Mouse (Mus musculus) MEL (cell line): ENCODE results near the gene Amz2. TPM values are rescaled to one million over a fixed set of nuclear protein-coding genes. Genes with fewer than 3 reads are reported as not detected.

Experiments used
- DNase-seq: peaks from one replicate; pipeline ENCODE4 v3.0.0; 2011; ENCODE audit warnings: low read depth, low spot score
- H3K27ac ChIP-seq: 2 replicates; pipeline ENCODE4 v1.5.1; 2012; ENCODE audit warnings: low read depth, mild to moderate bottlenecking, control low read depth, low read length, moderate library complexity; ENCODE audit not compliant: control insufficient read depth
- H3K27me3 ChIP-seq, 2 experiments: fragments of 150-350 bp in 1 of 2; sonication (generic) in 1 of 2; 2 replicates each; pipeline ENCODE4 v1.6.1; 2012; ENCODE audit warnings: low read length in 2 of 2, mild to moderate bottlenecking in 2 of 2, improper control_type of control experiment in 1 of 2, moderate library complexity in 1 of 2; ENCODE audit not compliant: insufficient read depth in 2 of 2, control insufficient read depth in 1 of 2
- H3K36me3 ChIP-seq, 2 experiments: 2 replicates each; pipeline ENCODE4 v1.6.1; 2012 to 2014; ENCODE audit warnings: low read length in 2 of 2, improper control_type of control experiment in 1 of 2, inconsistent platforms in 1 of 2, mild to moderate bottlenecking in 1 of 2; ENCODE audit not compliant: insufficient read depth in 2 of 2, control insufficient read depth in 1 of 2
- H3K4me1 ChIP-seq, 2 experiments: fragments of 150-350 bp in 1 of 2; sonication (generic) in 1 of 2; 2 replicates each; pipeline ENCODE4 v1.6.1; 2012; ENCODE audit warnings: low read length in 2 of 2, improper control_type of control experiment in 1 of 2, mild to moderate bottlenecking in 1 of 2; ENCODE audit not compliant: insufficient read depth in 2 of 2, control insufficient read depth in 1 of 2
- H3K4me3 ChIP-seq, 2 experiments: fragments of 150-350 bp in 1 of 2; sonication (generic) in 1 of 2; 2 replicates each; pipeline ENCODE4 v1.5.1; 2012; ENCODE audit warnings: low read depth in 2 of 2, low read length in 2 of 2, mild to moderate bottlenecking in 2 of 2, moderate library complexity in 2 of 2, control low read depth in 1 of 2, improper control_type of control experiment in 1 of 2; ENCODE audit not compliant: control insufficient read depth in 1 of 2, insufficient read depth in 1 of 2
- H3K79me2 ChIP-seq: 2 replicates; pipeline ENCODE4 v1.6.1; 2012; ENCODE audit warnings: mild to moderate bottlenecking, low read length, moderate library complexity; ENCODE audit not compliant: control insufficient read depth, poor library complexity, insufficient read depth
- H3K9ac ChIP-seq: 2 replicates; pipeline ENCODE4 v1.6.1; 2012; ENCODE audit warnings: low read depth, mild to moderate bottlenecking, control low read depth, low read length, moderate library complexity; ENCODE audit not compliant: control insufficient read depth, poor library complexity, severe bottlenecking
- H3K9me3 ChIP-seq: fragments of 150-350 bp; sonication (generic); replicated peaks from 2 replicates; pipeline ENCODE4 v1.6.1; 2012; ENCODE audit warnings: mild to moderate bottlenecking, low read length, improper control_type of control experiment, moderate library complexity; ENCODE audit not compliant: insufficient read depth
- BHLHE40 ChIP-seq: IDR thresholded peaks from 2 replicates; pipeline ENCODE4 v1.6.1; 2012; ENCODE audit warnings: low read depth, mild to moderate bottlenecking, inconsistent platforms, low read length, improper control_type of control experiment, borderline replicate concordance
- CTCF ChIP-seq, 3 experiments: IDR thresholded peaks in 2 of 3; conservative IDR thresholded peaks in 1 of 3; 2 replicates each; pipeline ENCODE4 v1.5.1; 2011 to 2012; ENCODE audit warnings: low read length in 3 of 3, low read depth in 2 of 3, mild to moderate bottlenecking in 2 of 3, improper control_type of control experiment in 1 of 3, inconsistent platforms in 1 of 3, mixed read lengths in 1 of 3, moderate library complexity in 1 of 3; ENCODE audit not compliant: control insufficient read depth in 1 of 3, insufficient read depth in 1 of 3, poor library complexity in 1 of 3, severe bottlenecking in 1 of 3
- E2F4 ChIP-seq: IDR thresholded peaks from 2 replicates; pipeline ENCODE4 v1.6.1; 2011; ENCODE audit warnings: low read depth, low read length, improper control_type of control experiment, borderline replicate concordance
- ELF1 ChIP-seq: IDR thresholded peaks from 2 replicates; pipeline ENCODE4 v1.6.1; 2014; ENCODE audit warnings: low read depth, mild to moderate bottlenecking, inconsistent platforms, low read length, improper control_type of control experiment, moderate library complexity
- ETS1 ChIP-seq: IDR thresholded peaks from 2 replicates; pipeline ENCODE4 v1.6.1; 2012; ENCODE audit warnings: low read depth, mild to moderate bottlenecking, inconsistent platforms, low read length, improper control_type of control experiment, moderate library complexity
- GABPA ChIP-seq: IDR thresholded peaks from 2 replicates; pipeline ENCODE4 v1.6.1; 2012; ENCODE audit warnings: low read depth, mild to moderate bottlenecking, inconsistent platforms, low read length, improper control_type of control experiment, moderate library complexity
- HCFC1 ChIP-seq: IDR thresholded peaks from 2 replicates; pipeline ENCODE4 v1.6.1; 2012; ENCODE audit warnings: low read depth, mild to moderate bottlenecking, inconsistent platforms, low read length, improper control_type of control experiment, moderate library complexity
- NELFE ChIP-seq: IDR thresholded peaks from 2 replicates; pipeline ENCODE4 v1.6.1; 2011; ENCODE audit warnings: low read depth, low read length, improper control_type of control experiment
- NRF1 ChIP-seq: IDR thresholded peaks from 2 replicates; pipeline ENCODE4 v1.6.1; 2014; ENCODE audit warnings: low read depth, mild to moderate bottlenecking, inconsistent platforms, low read length, improper control_type of control experiment, moderate library complexity; ENCODE audit not compliant: poor library complexity, insufficient read depth, severe bottlenecking
- POLR2A ChIP-seq, 2 experiments: IDR thresholded peaks; 2 replicates each; pipeline ENCODE4 v1.6.1; 2011 to 2012; ENCODE audit warnings: low read length in 2 of 2, mild to moderate bottlenecking in 2 of 2, control low read depth in 1 of 2, improper control_type of control experiment in 1 of 2, low read depth in 1 of 2, moderate library complexity in 1 of 2; ENCODE audit not compliant: control insufficient read depth in 1 of 2, insufficient read depth in 1 of 2, poor library complexity in 1 of 2
- POLR2AphosphoS5 ChIP-seq: IDR thresholded peaks from 2 replicates; pipeline ENCODE4 v1.6.1; 2012; ENCODE audit warnings: low read depth, borderline replicate concordance, mild to moderate bottlenecking, inconsistent platforms, low read length, moderate library complexity, mixed read lengths
- RAD21 ChIP-seq: IDR thresholded peaks from 2 replicates; pipeline ENCODE4 v1.6.1; 2011; ENCODE audit warnings: mild to moderate bottlenecking, low read depth, low read length, improper control_type of control experiment
- RCOR1 ChIP-seq: IDR thresholded peaks from 2 replicates; pipeline ENCODE4 v1.6.1; 2012; ENCODE audit warnings: low read depth, mild to moderate bottlenecking, inconsistent platforms, low read length, improper control_type of control experiment
- SMC3 ChIP-seq: IDR thresholded peaks from 2 replicates; pipeline ENCODE4 v1.6.1; 2011; ENCODE audit warnings: low read depth, low read length, improper control_type of control experiment
- TBP ChIP-seq: IDR thresholded peaks from 2 replicates; pipeline ENCODE4 v1.8.0; 2011; ENCODE audit warnings: low read depth, low read length, improper control_type of control experiment
- TCF12 ChIP-seq: IDR thresholded peaks from 2 replicates; pipeline ENCODE4 v1.6.1; 2014; ENCODE audit warnings: low read depth, mild to moderate bottlenecking, inconsistent platforms, low read length, improper control_type of control experiment, moderate library complexity
- USF1 ChIP-seq: IDR thresholded peaks from 2 replicates; pipeline ENCODE4 v1.6.1; 2014; ENCODE audit warnings: low read depth, mild to moderate bottlenecking, inconsistent platforms, low read length, improper control_type of control experiment, moderate library complexity
- ZC3H11A ChIP-seq: IDR thresholded peaks from 2 replicates; pipeline ENCODE4 v1.6.1; 2012; ENCODE audit warnings: low read depth, mild to moderate bottlenecking, inconsistent platforms, low read length, improper control_type of control experiment
- polyA plus RNA-seq, 2 experiments: library from polyadenylated mRNA; stranded (reverse) in 1 of 2; unstranded in 1 of 2; fragments of >175 nt in 1 of 2; fragments of >200 nt in 1 of 2; gene quantifications; 2 replicates each; pipeline versions ENCODE4 v1.2.1 to v1.2.4; 2012; ENCODE audit warnings: low replicate concordance in 2 of 2, low read depth in 1 of 2; ENCODE audit not compliant: insufficient read length in 2 of 2, insufficient read depth in 1 of 2, missing spikeins in 1 of 2
- total RNA-seq: library from RNA; depleted of rRNA; stranded (reverse); fragments of 300-350 nt; gene quantifications from 2 replicates; pipeline ENCODE4 v1.2.3, GENCODE M21; 2012

Gene Amz2
- total and polyA plus RNA-seq, 3 experiments = 40.2 to 1,743 (median 47.1) TPM

DNA sequence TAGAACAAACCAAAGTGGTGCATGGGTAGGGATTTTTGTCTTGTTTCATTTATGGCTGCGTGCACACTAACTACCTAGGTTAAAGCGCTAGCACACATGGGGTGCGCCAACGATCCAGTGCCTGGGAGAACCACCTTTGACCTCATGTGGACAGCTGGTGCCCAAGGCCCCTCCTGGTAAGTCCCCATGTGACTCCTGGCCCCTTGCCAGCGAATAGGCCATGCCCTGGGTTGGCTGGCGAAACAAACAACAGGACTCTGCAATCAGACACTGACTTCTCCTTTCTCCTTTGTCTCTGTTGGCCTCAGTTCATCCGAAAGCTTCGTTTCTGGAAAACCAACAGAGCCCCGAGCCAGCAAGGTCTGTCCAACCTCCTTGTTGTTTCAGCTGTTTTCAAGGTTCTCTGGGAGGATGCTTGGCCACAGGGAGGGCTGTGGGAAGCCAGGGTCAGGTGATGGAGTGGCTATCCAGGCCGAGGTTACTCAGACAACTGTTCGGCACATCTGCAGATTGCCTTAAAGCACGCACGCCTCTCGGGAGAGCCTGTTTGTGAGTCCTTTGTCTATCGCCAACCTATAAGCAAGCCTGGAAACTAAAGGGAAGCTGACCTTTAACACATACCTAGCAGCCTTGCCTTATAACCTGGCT is 59.8 kb downstream of the Amz2 start:
- H3K27me3 ChIP-seq = no peaks in the 10 kb centered on the region
- TF ChIP-seq USF1 = peak; percentile 42; the same call in 1 of the 2 replicates
- TF ChIP-seq SMC3 = no peak
- no peak overlapping the region for H3K27ac ChIP-seq
- H3K9me3 ChIP-seq = no peaks in the 10 kb centered on the region
- no peak for DNase-seq
- H3K4me3 ChIP-seq = no peak overlapping the region
- H3K36me3 ChIP-seq = peaks cover 0 to 6% of the 10 kb centered on the region in 2 experiments; a peak in 2 of 4 replicates
- peaks cover 4 to 9% of the 10 kb centered on the region in 2 experiments for H3K4me1 ChIP-seq
- no peak overlapping the region for H3K9ac ChIP-seq
- H3K79me2 ChIP-seq = no peaks in the 10 kb centered on the region

DNA sequence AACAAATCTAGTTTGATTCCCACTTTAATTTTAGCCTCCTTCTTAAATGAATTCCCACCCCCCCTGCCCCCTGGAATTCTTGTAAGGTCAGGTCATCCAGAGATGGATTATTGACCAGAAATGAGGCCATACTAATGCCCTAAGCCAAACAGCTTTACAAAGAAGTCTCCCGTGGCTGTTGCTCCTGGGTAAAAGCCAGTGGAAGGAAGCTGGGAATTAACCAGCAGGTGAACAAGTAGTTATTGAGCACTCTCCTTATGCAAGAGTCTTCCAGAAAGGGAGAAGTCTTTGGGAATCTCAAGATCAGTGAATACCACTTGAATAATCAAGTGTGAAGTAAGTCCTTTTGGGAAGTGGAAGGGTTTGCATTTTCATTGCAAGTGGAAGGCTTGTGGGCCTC is 61.4 kb downstream of the Amz2 start:
- Histone ChIP-seq H3K27ac (no peak overlapping the region), H3K79me2 (no peaks in the 10 kb centered on the region), H3K4me1 (peaks cover 0 to 7% of the 10 kb centered on the region in 2 experiments; a peak in 2 of 4 replicates), H3K27me3 (no peaks in the 10 kb centered on the region), H3K9me3 (no peaks in the 10 kb centered on the region), H3K36me3 (no peaks in the 10 kb centered on the region), H3K4me3 (no peak overlapping the region), H3K9ac (no peak overlapping the region)
- DNase-seq = no peak
- no peak for TF ChIP-seq ZC3H11A
- TF ChIP-seq RCOR1 = no peak
- no peak for TF ChIP-seq HCFC1
- no peak for TF ChIP-seq E2F4
- no peak for TF ChIP-seq USF1
- TF ChIP-seq CTCF (IDR thresholded peaks at IDR 0.05 in 2 of 3, conservative IDR thresholded peaks at IDR 0.05 in 1 of 3; ENCODE audit: control insufficient read depth in 1 of 3, insufficient read depth in 1 of 3, low read depth in 2 of 3, low read length in 3 of 3, poor library complexity in 1 of 3, severe bottlenecking in 1 of 3) = no peak
- no peak for TF ChIP-seq ETS1
- no peak for TF ChIP-seq BHLHE40
- TF ChIP-seq ELF1 = no peak
- no peak for TF ChIP-seq TBP
- no peak for TF ChIP-seq TCF12
- no peak for TF ChIP-seq POLR2AphosphoS5
- no peak for TF ChIP-seq POLR2A (IDR thresholded peaks at IDR 0.05; ENCODE audit: control insufficient read depth in 1 of 2, insufficient read depth in 1 of 2, low read depth in 1 of 2, low read length in 2 of 2, poor library complexity in 1 of 2)
- no peak for TF ChIP-seq GABPA
- no peak for TF ChIP-seq NELFE
- TF ChIP-seq NRF1 = no peak
- TF ChIP-seq RAD21 = no peak
